Mouse (Mus musculus) R1 (cell line): ENCODE measurements around the gene Ctnnal1.
"Not testable (repeated sequence)": the region's sequence is repeated elsewhere in the genome, so short reads cannot be mapped to it uniquely, and the experiment has no call there.

Source experiments
- DNase-seq: peaks from one replicate; pipeline ENCODE4 v3.0.0-alpha.2; 2018; ENCODE audit warnings: low read depth, low spot score

Gene Ctnnal1

DNA sequence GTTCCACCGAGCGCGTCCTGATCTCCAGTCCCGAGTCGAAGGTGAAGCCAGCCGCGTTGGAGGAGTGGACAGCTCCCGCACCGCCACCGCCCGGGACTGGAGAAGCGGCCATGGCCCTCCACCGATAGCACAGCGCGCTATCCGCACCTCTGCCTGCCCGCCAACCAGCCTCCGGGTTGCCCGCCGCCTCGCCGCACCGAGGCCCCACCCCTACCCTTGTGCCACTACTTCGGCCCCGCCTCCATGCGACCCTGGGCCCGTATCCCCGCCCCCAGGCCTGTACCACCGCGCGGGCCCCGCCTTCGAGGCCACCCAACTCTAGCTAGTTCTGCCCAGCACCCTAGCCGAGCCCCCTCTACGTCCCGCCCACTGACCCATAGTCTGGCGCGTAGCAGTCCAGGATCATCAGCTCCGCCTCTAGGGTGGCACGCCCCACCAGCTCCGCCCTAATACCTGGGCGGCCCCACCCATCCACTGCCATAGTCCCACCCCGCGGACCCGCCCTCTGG is at the start of gene Ctnnal1:
TSS of gene Ctnnal1 (minus strand) at position 186 of the 509 bp plus-strand sequence.
- peak; percentile 97 for DNase-seq

GRCm38 (mm10) chr4:56914761-56915160 is 49.8 kb upstream of the Ctnnal1 start:
- no peak for DNase-seq

DNA sequence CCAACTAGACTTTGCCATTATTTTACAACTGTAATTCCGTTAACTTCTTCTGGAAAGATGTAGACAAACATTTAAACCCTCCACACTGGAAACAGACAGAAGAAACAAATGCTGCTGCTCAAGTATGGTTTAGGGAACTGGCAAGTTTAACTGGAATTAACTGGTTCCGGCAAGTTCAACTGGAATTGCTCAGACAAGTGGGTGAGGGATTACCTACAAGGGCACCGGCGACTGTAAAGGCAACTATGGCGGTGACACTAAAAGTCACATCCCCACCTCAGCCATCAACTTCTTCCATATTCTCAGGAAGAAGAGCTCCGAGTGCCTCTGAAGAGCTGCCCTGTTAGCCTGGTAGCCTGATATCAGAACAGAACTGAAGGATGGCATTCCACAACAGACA is 49.4 kb upstream of the Ctnnal1 start:
- DNase-seq = peak; percentile 40

GRCm38 (mm10) chr4:56912382-56913001 is 47.5 kb upstream of the Ctnnal1 start:
- DNase-seq = no peak

DNA sequence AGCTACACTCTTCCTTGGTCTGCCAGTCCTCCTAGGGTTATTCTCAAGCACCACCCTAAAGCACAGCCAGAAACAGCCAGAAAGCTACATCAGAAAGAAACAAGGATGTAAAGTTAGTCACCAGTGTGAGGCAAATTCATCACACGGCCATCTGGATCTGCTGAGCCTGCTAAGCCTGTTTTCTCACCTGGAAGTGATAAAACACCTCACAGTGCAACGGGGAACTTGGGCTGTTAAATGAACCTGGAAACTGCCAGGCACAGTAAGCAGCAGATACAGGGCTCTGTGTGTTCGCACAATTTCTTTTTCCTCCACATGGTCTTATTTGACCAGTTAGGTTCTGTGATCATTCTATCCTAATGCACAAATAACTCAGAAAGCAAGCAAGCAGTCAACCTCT is 44.6 kb upstream of the Ctnnal1 start:
- no peak for DNase-seq

GRCm38 (mm10) chr4:56907671-56908070 is 42.7 kb upstream of the Ctnnal1 start:
- no peak for DNase-seq

DNA sequence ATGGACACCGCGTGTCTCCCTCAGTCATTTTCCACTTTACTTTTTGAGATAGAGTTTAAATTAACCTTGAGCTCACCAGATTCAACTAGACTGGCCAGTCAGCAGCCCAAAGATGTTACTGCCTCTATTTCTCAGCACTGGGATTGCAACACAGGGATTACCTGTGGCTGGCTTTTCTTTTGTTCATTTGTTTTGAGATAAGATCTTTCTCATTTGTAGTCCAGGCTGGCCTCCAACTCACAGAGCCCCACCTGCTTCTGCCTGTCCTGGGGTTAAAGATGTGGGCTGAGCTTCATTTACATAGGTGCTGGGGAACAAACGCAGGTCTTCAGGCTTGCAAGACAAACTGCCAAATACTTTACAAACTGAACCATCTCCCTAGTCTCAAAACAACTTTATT is 41.9 kb upstream of the Ctnnal1 start:
- DNase-seq = peak; percentile 50

- DNase-seq = no peak
Measured at GRCm38 (mm10) chr4:56905507-56905906, 40.5 kb upstream of the Ctnnal1 start.

GRCm38 (mm10) chr4:56901671-56902070 is 36.7 kb upstream of the Ctnnal1 start:
- DNase-seq = peak; percentile 65

GRCm38 (mm10) chr4:56899216-56899615 is 34.2 kb upstream of the Ctnnal1 start:
- DNase-seq = no peak

DNA sequence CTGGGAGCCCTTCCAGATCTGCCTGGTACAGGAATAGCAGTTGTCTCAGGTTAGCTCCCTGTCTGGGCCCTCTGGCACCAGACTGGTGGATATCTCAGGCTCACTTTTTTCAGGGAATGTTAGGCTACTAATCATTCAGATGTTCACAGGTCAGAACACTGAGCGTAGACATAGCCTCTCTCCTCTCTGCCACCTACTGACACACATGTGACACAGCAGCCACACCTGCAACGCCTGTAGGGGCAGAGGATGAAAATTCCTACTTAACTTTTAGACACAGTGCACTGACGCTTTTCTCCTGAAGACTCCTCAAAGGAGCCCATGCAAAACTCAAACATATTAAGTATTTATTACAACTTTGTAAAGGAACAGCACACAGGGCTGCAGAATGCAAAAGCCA is 32.5 kb upstream of the Ctnnal1 start:
- DNase-seq = peak; percentile 39

DNA sequence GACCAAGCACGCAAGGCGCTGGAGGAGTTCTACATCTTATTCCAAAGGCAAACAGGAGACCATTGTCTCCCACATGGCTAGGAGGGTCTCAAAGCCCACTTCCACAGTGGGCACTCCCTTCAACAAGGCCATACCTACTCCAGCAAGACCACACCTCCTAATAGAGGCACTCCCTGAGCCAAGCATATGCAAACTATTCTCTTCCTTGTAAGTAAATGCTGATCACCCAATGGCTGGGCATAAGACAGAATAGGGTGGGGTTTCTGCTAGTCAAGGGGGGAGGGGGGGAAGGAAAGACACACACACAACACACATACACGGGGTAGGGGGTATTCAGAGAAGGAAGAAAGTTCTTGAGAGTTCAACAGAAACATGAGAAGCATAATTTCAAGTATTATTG is 29.2 kb upstream of the Ctnnal1 start:
- DNase-seq = peak; percentile 90

DNA sequence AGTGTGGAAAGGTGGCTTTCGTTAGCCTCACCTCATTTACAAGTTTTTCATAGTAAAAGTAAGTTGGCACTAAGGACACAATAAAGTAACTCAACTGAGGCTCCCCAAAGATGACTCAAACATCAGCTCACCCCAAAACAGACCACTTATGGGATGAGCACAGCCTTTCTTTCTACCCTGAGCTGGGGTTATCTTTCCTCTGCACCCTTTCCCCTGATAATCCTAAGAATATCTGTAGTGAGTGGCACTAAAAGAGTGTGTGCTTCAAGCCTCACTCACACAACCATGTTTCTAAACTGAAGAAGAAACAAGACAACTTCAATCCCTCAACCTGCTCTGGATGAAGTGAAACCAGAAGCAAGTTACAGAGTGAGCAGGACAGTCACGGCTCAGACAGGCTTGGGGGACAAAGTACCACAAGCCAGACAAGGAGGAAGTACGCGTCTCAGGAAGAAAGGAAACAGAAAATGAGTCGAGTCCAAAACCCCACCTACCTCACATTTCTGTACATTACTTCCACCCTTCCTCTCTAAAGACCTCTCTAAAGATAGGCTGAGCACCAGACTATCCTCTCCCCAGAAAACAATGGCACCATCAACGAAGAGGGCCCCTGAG is 27.6 kb upstream of the Ctnnal1 start:
- no peak for DNase-seq

DNA sequence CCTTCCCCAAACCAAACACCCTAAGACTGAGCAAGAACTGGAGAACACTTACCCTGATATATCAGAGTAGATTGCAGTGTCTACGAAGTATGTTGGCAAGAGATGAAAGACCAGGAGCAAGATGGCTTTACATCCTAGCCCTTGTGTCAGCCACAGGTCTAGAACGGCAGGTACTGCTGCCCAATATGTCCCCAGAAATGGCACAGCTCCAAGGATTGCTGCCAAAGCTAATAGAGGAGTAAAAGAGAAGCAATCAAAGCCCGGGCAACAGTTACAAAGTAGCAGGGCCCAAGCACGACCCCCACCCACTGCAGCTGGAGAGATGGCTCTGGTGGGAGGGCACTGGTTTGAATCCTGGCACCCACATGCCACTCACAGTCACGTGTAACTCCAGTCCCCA is 23.5 kb upstream of the Ctnnal1 start:
- DNase-seq = no peak

GRCm38 (mm10) chr4:56886286-56886979 is 21.4 kb upstream of the Ctnnal1 start:
- DNase-seq = no peak

DNA sequence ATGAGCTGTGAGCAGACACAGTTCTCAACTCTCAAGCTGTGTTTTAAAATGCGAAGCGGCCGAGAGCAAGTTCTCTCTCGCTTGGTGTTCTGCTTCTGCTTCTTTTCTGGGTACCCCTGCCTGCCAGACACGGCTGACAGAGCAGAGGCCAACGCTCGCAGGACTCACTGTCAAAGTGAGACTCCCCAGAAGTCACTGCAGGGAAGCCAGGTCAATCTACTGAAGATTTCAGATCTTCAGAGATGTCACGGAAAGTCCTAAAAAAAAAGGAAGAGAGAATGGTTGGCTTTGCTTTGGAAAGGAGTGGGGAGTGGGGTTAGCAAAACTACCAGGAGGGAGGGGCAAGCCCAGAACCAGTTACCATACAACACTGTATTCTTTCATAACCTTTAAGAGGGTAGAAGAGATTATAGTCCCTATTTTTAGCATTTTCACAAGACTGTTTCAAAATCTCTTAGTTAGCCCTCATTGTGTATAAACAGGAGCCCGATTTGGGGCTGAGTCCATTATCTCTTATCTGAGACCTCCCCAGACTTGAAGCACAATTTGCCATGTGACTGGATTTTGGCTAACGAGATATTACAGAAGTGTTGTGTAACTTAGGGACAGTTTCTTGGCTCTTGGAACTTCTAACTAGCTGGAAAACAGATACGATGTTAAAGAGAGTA is 15.2 kb upstream of the Ctnnal1 start:
- no peak for DNase-seq

- no peak for DNase-seq
Measured at GRCm38 (mm10) chr4:56878971-56879370, 14.0 kb upstream of the Ctnnal1 start.

GRCm38 (mm10) chr4:56870541-56870940 is 5.6 kb upstream of the Ctnnal1 start:
- DNase-seq = not testable (repeated sequence)

DNA sequence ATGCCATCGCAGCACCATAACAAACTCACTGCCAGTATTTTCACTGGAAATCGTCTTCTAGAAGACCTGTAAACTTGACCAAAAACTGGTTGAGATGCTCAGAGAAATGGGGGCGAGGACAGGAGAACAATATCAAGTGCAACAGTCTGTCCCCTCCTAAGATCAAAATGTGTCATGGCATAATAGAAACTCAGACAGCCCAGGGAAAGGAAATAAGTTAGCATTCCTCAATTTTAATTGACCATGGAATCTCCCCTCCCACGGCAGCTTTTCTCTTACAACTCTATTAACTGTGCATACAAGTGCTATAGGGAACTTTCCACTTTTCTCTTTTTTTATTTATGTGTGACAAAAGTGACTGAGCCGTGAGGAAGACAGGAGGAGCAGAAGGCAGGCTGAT is 2.8 kb upstream of the Ctnnal1 start:
- no peak for DNase-seq

- peak; percentile 49 for DNase-seq
Measured at GRCm38 (mm10) chr4:56865971-56866370, 983 bp upstream of the Ctnnal1 start.

DNA sequence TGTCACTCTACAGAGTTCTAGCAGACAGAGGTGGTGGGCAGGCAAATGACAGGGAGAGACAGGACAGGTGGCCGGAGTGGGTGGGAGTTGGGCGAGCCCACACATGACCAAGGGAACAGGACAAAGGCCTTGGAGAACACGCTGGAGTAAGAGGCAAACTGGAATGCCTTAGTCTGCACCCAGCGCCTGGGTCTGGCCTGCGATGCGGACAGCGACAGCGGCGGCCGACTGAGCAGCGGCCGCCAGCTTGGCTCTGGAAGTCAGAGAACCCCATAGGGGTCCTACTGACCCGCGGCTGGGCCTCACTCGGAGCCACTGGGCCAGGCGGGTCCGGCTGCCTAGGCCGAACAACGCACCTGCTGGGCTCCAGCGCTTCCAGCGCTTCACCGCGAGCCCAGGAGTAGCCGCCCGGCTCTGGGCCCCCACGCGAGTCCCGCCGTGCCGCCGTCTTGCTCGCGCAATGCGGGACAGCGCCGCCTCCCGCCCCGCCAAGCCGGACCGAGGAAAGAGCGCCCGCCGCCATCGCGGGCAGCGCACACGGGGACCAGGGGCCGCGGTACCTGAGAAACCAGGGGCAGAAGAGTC is 479 bp downstream of the Ctnnal1 start:
- DNase-seq = peak; percentile 56

DNA sequence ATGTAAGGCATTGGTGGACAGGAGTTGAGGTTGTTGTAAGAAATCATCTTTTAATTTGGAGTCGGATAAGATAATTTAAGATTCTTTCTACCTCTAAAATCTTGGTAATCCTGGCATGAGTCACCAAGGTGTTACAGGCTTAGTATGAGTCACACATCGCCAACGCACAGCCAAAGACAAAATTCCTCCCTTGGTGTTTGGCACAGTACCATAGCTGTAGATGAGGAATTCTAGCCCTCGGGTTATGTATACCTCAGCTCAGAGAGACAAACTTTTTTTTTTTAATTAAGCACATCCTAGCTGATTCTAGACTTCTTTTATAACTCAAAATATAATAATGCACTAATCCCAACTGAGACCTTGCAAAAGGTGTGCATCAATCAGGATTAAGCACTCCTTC is 972 bp downstream of the Ctnnal1 start:
- no peak for DNase-seq
